Mouse (Mus musculus) heart, embryonic 13.5 days (tissue): ENCODE results near the gene Commd9. TPM values are rescaled to one million over a fixed set of nuclear protein-coding genes. Genes with fewer than 3 reads are reported as not detected.

Experiments
- ATAC-seq: fragments of 200-750 bp; cut with Nextera tagmentation; 2 replicates; pipeline ENCODE4 v1.8.0; 2017; ENCODE audit warnings: moderate TSS enrichment; ENCODE audit not compliant: insufficient number of reproducible peaks, low FRiP score, low TSS enrichment; ENCODE audit errors: extremely low read depth
- H3K27ac ChIP-seq: fragments of 300-500 bp; sonication (generic); replicated peaks from 2 replicates; pipeline ENCODE4 v1.5.1; 2015; ENCODE audit warnings: moderate library complexity, mild to moderate bottlenecking, inconsistent platforms
- H3K27me3 ChIP-seq: fragments of 300-500 bp; sonication (generic); replicated peaks from 2 replicates; pipeline ENCODE4 v1.6.1; 2015; ENCODE audit warnings: mild to moderate bottlenecking, inconsistent platforms
- H3K36me3 ChIP-seq: fragments of 300-500 bp; sonication (generic); 2 replicates; pipeline ENCODE4 v1.6.1; 2015; ENCODE audit warnings: mild to moderate bottlenecking, inconsistent platforms
- H3K4me1 ChIP-seq: fragments of 300-500 bp; sonication (generic); 2 replicates; pipeline ENCODE4 v1.6.1; 2015; ENCODE audit warnings: inconsistent platforms
- H3K4me2 ChIP-seq: fragments of 300-500 bp; sonication (generic); 2 replicates; pipeline ENCODE4 v1.6.1; 2015; ENCODE audit warnings: inconsistent platforms, mild to moderate bottlenecking, moderate library complexity
- H3K4me3 ChIP-seq: fragments of 300-500 bp; sonication (generic); 2 replicates; pipeline ENCODE4 v1.5.1; 2015; ENCODE audit warnings: moderate library complexity, mild to moderate bottlenecking, inconsistent platforms
- H3K9ac ChIP-seq: fragments of 300-500 bp; sonication (generic); 2 replicates; pipeline ENCODE4 v1.6.1; 2015; ENCODE audit warnings: inconsistent platforms, mild to moderate bottlenecking, moderate library complexity
- H3K9me3 ChIP-seq: fragments of 300-500 bp; sonication (generic); 2 replicates; pipeline ENCODE4 v1.6.1; 2016; ENCODE audit warnings: inconsistent platforms
- WGBS: fragments of 180-500 bp; shearing (Covaris S2); methylation state at CpG from one replicate; pipeline ENCODE4 v1.1.7; 2015; ENCODE audit warnings: mixed read lengths; 5-methylcytosine and 5-hydroxymethylcytosine counted together
- polyA plus RNA-seq: library from polyadenylated mRNA; unstranded; fragments of >200 nt; fragmentation: Nextera tagmentation; extraction: Ambion mirVana; gene quantifications from 2 replicates; pipeline ENCODE4 v1.2.1, GENCODE M21; 2015

Gene Commd9
- polyA plus RNA-seq, 1 experiment from 2014 or later: 51.3 TPM

DNA sequence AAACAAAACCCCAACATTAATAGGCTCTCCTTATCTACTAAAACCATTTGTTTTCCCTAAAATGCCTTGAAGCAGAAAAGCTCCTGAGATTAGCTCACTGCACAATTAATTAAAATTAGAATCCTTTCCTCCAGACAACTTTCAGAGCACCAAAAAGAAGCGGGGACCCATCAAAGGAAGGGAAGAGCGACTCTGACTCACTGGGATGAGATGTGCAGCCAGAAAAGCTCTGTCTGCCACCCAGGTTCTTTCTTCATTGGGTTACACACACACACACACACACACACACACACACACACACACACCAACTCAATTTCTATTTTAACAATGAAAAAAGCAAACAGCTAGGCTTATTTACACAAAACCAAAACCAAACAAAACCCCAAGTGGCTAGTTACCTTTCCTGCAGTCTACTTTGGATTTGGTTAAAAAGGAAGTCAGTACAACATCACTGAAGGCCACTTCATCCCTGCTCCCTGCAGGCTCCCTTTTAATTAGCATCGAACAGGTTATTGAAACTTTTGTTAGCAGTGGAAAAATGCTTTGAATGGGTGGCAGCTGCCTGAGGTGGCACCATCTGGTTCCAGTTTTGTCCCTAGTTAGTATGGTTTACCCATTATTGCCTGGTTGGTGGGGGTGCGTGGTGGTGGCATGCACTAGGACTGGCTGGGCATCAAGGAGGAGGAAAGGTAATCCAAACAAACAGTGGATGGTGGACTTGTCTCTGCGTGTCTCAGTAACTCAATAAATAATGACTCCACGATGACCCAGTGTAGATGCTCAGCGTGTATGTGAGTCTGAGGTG, 64.9 kb downstream of the Commd9 start:
- Histone ChIP-seq H3K4me2 (no peak overlapping the region), H3K4me3 (no peak overlapping the region), H3K4me1 (0 out of 2 replicates have a peak, but pooled peaks cover under 1% of the 10 kb centered on the region), H3K27me3 (no peaks in the 10 kb centered on the region), H3K9ac (no peak overlapping the region), H3K36me3 (peaks cover 34% of the 10 kb centered on the region), H3K27ac (no peak overlapping the region), H3K9me3 (no peaks in the 10 kb centered on the region)
- 73% methylated on average over 7 of the region's 7 CpGs for WGBS
- ATAC-seq: no peak

Other genes starting within 250 kb of the Commd9 start
- 0.11 TPM in 1 of 2 replicates, not detected in the other for gene Rag1, start 236.7 kb upstream of the Commd9 start, polyA plus RNA-seq
- gene B230118H07Rik, start 236.7 kb upstream of the Commd9 start, polyA plus RNA-seq: 49.1 and 60.0 TPM in 2 replicates
- gene Traf6, start 207.8 kb upstream of the Commd9 start, polyA plus RNA-seq: 4.6 and 4.8 TPM in 2 replicates
- 8.9 and 11.1 TPM in 2 replicates for gene Prr5l, start 3.2 kb upstream of the Commd9 start, polyA plus RNA-seq